Mouse (Mus musculus) layer of hippocampus, adult 9-11 months (tissue): ENCODE measurements around the gene Col4a2.

ENCODE experiments used
- DNase-seq: peaks from one replicate; pipeline ENCODE4 v3.0.0; 2022

The Col4a2 gene

GRCm38 (mm10) chr8:11362278-11363214, 49.9 kb downstream of the Col4a2 start:
- no peak for DNase-seq

- no peak for DNase-seq
Measured at GRCm38 (mm10) chr8:11363340-11364126, 50.9 kb downstream of the Col4a2 start.

- DNase-seq, result no peak
Measured at GRCm38 (mm10) chr8:11366251-11366650, 53.6 kb downstream of the Col4a2 start.

GRCm38 (mm10) chr8:11366741-11367140, 54.1 kb downstream of the Col4a2 start:
- DNase-seq, result no peak

- no peak for DNase-seq
Measured at GRCm38 (mm10) chr8:11367670-11368069, 55.1 kb downstream of the Col4a2 start.

GRCm38 (mm10) chr8:11369526-11370203, 57.1 kb downstream of the Col4a2 start:
- DNase-seq, result no peak

GRCm38 (mm10) chr8:11371347-11371746, 58.7 kb downstream of the Col4a2 start:
- DNase-seq, result no peak

- peak; percentile 62 for DNase-seq
Measured at GRCm38 (mm10) chr8:11372080-11372479, 59.5 kb downstream of the Col4a2 start.

- no peak for DNase-seq
Measured at GRCm38 (mm10) chr8:11373643-11374325, 61.2 kb downstream of the Col4a2 start.

- DNase-seq, result no peak
Measured at GRCm38 (mm10) chr8:11374326-11375076, 61.9 kb downstream of the Col4a2 start.

GRCm38 (mm10) chr8:11375749-11376438, 63.3 kb downstream of the Col4a2 start:
- DNase-seq, result no peak

- no peak for DNase-seq
Measured at GRCm38 (mm10) chr8:11377391-11378210, 65.0 kb downstream of the Col4a2 start.

- DNase-seq, result no peak
Measured at GRCm38 (mm10) chr8:11379590-11379989, 67.0 kb downstream of the Col4a2 start.

- no peak for DNase-seq
Measured at GRCm38 (mm10) chr8:11381544-11381943, 68.9 kb downstream of the Col4a2 start.

- DNase-seq, result peak; percentile 85
Measured at GRCm38 (mm10) chr8:11382059-11382810, 69.6 kb downstream of the Col4a2 start.

- DNase-seq, result peak; percentile 34
Measured at GRCm38 (mm10) chr8:11382933-11383332, 70.3 kb downstream of the Col4a2 start.

GRCm38 (mm10) chr8:11383379-11383778, 70.8 kb downstream of the Col4a2 start:
- no peak for DNase-seq

- no peak for DNase-seq
Measured at GRCm38 (mm10) chr8:11384841-11385240, 72.2 kb downstream of the Col4a2 start.

- DNase-seq, result no peak
Measured at GRCm38 (mm10) chr8:11385272-11385905, 72.8 kb downstream of the Col4a2 start.
